ENCODE assay signal across 26 mouse cellular contexts in the genomic region with DNA sequence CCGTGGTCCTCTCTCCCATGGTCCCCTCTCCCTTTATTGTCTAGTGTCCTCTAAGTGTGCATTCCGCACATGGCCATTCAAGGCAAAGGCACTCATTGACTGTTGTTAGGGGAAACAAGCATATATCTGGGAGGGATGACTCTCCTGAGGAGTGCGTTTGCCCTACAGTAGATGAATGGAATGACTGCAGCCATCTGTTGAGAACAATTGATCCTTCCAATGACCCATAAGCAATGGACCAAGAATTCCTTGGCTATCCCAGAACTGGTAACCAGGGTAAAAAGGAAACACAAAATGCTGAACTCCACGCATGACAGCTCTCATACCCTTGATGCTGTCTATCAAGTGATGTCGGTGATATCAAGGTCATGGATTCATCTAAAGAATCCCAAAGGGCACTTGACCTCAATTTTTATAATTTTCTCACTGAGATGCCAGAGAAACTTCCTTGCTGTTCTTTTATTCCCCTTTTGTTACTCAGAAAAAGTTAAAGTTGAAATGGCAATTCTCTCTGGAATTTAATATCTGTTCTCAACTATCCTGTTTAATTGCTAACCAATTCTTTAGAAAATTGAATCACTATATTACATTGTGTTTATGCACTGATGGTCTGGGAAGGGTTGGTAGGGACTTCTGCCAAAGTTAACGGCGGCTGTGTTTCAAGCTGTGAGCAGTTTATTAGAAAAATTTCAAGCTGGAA.
"Had no signal": no experiment of that assay in that cellular context is flagged by ENCODE, and none has a peak within 500 bp of the region (broad histone marks: within the 10 kb centered on the region; RNA-seq: fewer than 3 reads in every experiment).

No protein-coding gene starts in this region.

- H3K36me3 ChIP-seq: heart, embryonic 13.5 days; heart, embryonic 15.5 days; kidney, embryonic 15.5 days; limb, embryonic 10.5 days; limb, embryonic 12.5 days; liver, embryonic 13.5 days had no signal

- ATAC-seq: forebrain, postnatal 0 days; hindbrain, postnatal 0 days; intestine, embryonic 16.5 days had no signal

- H3K4me1 ChIP-seq: heart, embryonic 13.5 days; kidney, embryonic 15.5 days; limb, embryonic 10.5 days; limb, embryonic 12.5 days; liver, embryonic 13.5 days had no signal

- DNase-seq: forebrain, postnatal 0 days; gastrocnemius, postnatal 14 days; gastrocnemius, postnatal 36 days; heart, adult 11 months; heart, adult 2 months; heart, postnatal 14 days; heart, postnatal 36 days; kidney, adult 11 months; kidney, adult 2 months; kidney, adult 9 months; kidney, postnatal 14 days; kidney, postnatal 36 days; layer of hippocampus, adult 9-11 months; liver; liver, embryonic 13.5 days had no signal

- H3K9me3 ChIP-seq: heart, embryonic 13.5 days; heart, embryonic 15.5 days; kidney, embryonic 15.5 days; limb, embryonic 10.5 days; limb, embryonic 12.5 days; liver, embryonic 13.5 days had no signal

- H3K27ac ChIP-seq: heart, adult 2 months; heart, embryonic 13.5 days; heart, embryonic 15.5 days; hindbrain, postnatal 0 days; kidney, embryonic 15.5 days; kidney, postnatal 0 days; left cerebral cortex, adult 2 months; limb, embryonic 10.5 days; limb, embryonic 12.5 days; liver, embryonic 13.5 days had no signal

- H3K27me3 ChIP-seq: heart, embryonic 13.5 days; heart, embryonic 15.5 days; kidney, embryonic 15.5 days; limb, embryonic 12.5 days; liver, embryonic 13.5 days had no signal

- H3K4me2 ChIP-seq: heart, embryonic 11.5 days; heart, embryonic 13.5 days; heart, embryonic 15.5 days; kidney, embryonic 15.5 days; limb, embryonic 12.5 days; liver, embryonic 11.5 days; liver, embryonic 13.5 days had no signal

- H3K9ac ChIP-seq: forebrain, postnatal 0 days; heart, embryonic 13.5 days; heart, embryonic 15.5 days; kidney, embryonic 15.5 days; limb, embryonic 12.5 days; liver, embryonic 13.5 days had no signal

- H3K4me3 ChIP-seq: heart, adult 2 months; heart, embryonic 13.5 days; heart, embryonic 15.5 days; kidney, embryonic 15.5 days; left cerebral cortex, adult 2 months; limb, embryonic 10.5 days; limb, embryonic 12.5 days; liver, embryonic 13.5 days had no signal
